Mouse (Mus musculus) left cerebral cortex, postnatal 10 days (tissue): Measurements from ENCODE around the gene Klrg1. TPM values are rescaled to one million over a fixed set of nuclear protein-coding genes. Genes with fewer than 3 reads are reported as not detected.

ENCODE experiments used
- DNase-seq, 2 experiments: peaks; one replicate each; pipeline ENCODE4 v3.0.0; 2021 to 2022; ENCODE audit warnings: low spot score in 2 of 2, mixed read lengths in 1 of 2; ENCODE audit errors: extremely low spot score in 1 of 2
- intact Hi-C: fragments of 180-260 bp; cut with DNase I; formaldehyde crosslinking; loops from one replicate; pipeline ENCODE4 v1.15.1; 2025
- total RNA-seq, 2 experiments: library from RNA; stranded (reverse); gene quantifications; 2 replicates each; pipeline ENCODE4 v1.2.3; 2021

Klrg1 gene
- total RNA-seq, 2 experiments from 2014 or later, result 0.24 to 0.32 TPM

- intact Hi-C loops, result no loop called here
- DNase-seq, result no peak
These were observed 12.6 kb upstream of the Klrg1 start for GRCm38 (mm10) chr6:122295242-122295641.

- intact Hi-C loops, result no loop called here
- DNase-seq, result no peak
These were observed 11.6 kb upstream of the Klrg1 start for GRCm38 (mm10) chr6:122294290-122294689.

- intact Hi-C loops, result no loop called here
- DNase-seq, result no peak
These were observed 11.1 kb upstream of the Klrg1 start for GRCm38 (mm10) chr6:122293796-122294195.

GRCm38 (mm10) chr6:122293121-122293520 is 10.4 kb upstream of the Klrg1 start:
- intact Hi-C loops, result no loop called here
- no peak for DNase-seq

GRCm38 (mm10) chr6:122292184-122292583 is 9.5 kb upstream of the Klrg1 start:
- intact Hi-C loops, result no loop called here
- DNase-seq, result no peak

GRCm38 (mm10) chr6:122291735-122292134 is 9.1 kb upstream of the Klrg1 start:
- no peak for DNase-seq
- intact Hi-C loops, result no loop called here

- intact Hi-C loops, result no loop called here
- no peak for DNase-seq
These were observed 8.6 kb upstream of the Klrg1 start for GRCm38 (mm10) chr6:122291264-122291663.

GRCm38 (mm10) chr6:122290253-122290652 is 7.6 kb upstream of the Klrg1 start:
- intact Hi-C loops, result no loop called here
- no peak for DNase-seq

GRCm38 (mm10) chr6:122289313-122289712 is 6.6 kb upstream of the Klrg1 start:
- no peak for DNase-seq
- intact Hi-C loops, result no loop called here

- DNase-seq, result no peak
- intact Hi-C loops, result no loop called here
These were observed 5.6 kb upstream of the Klrg1 start for GRCm38 (mm10) chr6:122288263-122288662.

- intact Hi-C loops, result no loop called here
- no peak for DNase-seq
These were observed 2.1 kb upstream of the Klrg1 start for GRCm38 (mm10) chr6:122284823-122285222.

- DNase-seq, result no peak
- intact Hi-C loops, result no loop called here
These were observed 1.6 kb upstream of the Klrg1 start for GRCm38 (mm10) chr6:122284304-122284703.

- intact Hi-C loops, result no loop called here
- DNase-seq, result no peak
These were observed 747 bp upstream of the Klrg1 start for GRCm38 (mm10) chr6:122283429-122283828.

- intact Hi-C loops, result no loop called here
- DNase-seq, result no peak
These were observed 6.1 kb downstream of the Klrg1 start for GRCm38 (mm10) chr6:122276565-122276964.

- no peak for DNase-seq
- intact Hi-C loops, result no loop called here
These were observed 8.1 kb downstream of the Klrg1 start for GRCm38 (mm10) chr6:122274546-122274945.

- intact Hi-C loops, result no loop called here
- no peak for DNase-seq
These were observed 12.5 kb downstream of the Klrg1 start for GRCm38 (mm10) chr6:122270152-122270551.

- intact Hi-C loops, result no loop called here
- no peak for DNase-seq
These were observed 13.5 kb downstream of the Klrg1 start for GRCm38 (mm10) chr6:122269170-122269569.

GRCm38 (mm10) chr6:122268561-122268960 is 14.1 kb downstream of the Klrg1 start:
- intact Hi-C loops, result no loop called here
- peak; percentile 61 to 77 for DNase-seq

- DNase-seq, result no peak
- intact Hi-C loops, result loop anchor here (5.0 kb wide), 1 partner anchor 130 kb away; no protein-coding TSS in a partner anchor
These were observed 20.1 kb downstream of the Klrg1 start for GRCm38 (mm10) chr6:122262543-122262942.

GRCm38 (mm10) chr6:122252146-122252545 is 30.5 kb downstream of the Klrg1 start:
- DNase-seq, result no peak
- intact Hi-C loops, result loop anchor here (5.0 kb wide), 1 partner anchor 690 kb away; no protein-coding TSS in a partner anchor

GRCm38 (mm10) chr6:122250033-122250432 is 32.6 kb downstream of the Klrg1 start:
- intact Hi-C loops, result loop anchor here (5.0 kb wide), 1 partner anchor 688 kb away; no protein-coding TSS in a partner anchor
- no peak for DNase-seq
